Mouse (Mus musculus) heart, embryonic 16.5 days (tissue): ENCODE measurements around the gene Eif4g3. TPM values are rescaled to one million over a fixed set of nuclear protein-coding genes. Genes with fewer than 3 reads are reported as not detected.
"Not testable (repeated sequence)": the region's sequence is repeated elsewhere in the genome, so short reads cannot be mapped to it uniquely, and the experiment has no call there.

Experiments
- ATAC-seq: fragments of 200-750 bp; cut with Nextera tagmentation; replicated peaks from 2 replicates; pipeline ENCODE4 v1.8.0; 2017; ENCODE audit warnings: moderate number of reproducible peaks; ENCODE audit not compliant: insufficient read depth, low FRiP score; ENCODE audit errors: extremely low read depth
- H3K27ac ChIP-seq: fragments of 300-500 bp; sonication (generic); 2 replicates; pipeline ENCODE4 v1.5.1; 2014; ENCODE audit warnings: mild to moderate bottlenecking, low read length, control low read depth, moderate library complexity
- H3K27me3 ChIP-seq: fragments of 300-500 bp; sonication (generic); 2 replicates; pipeline ENCODE4 v1.6.1; 2014; ENCODE audit warnings: low read length, mixed read lengths; ENCODE audit not compliant: control insufficient read depth, insufficient read depth
- H3K36me3 ChIP-seq: fragments of 300-500 bp; sonication (generic); 2 replicates; pipeline ENCODE4 v1.6.1; 2014; ENCODE audit not compliant: control insufficient read depth, insufficient read depth
- H3K4me1 ChIP-seq: fragments of 300-500 bp; sonication (generic); 2 replicates; pipeline ENCODE4 v1.6.1; 2014; ENCODE audit warnings: low read length, mixed read lengths; ENCODE audit not compliant: control insufficient read depth, insufficient read depth
- H3K4me2 ChIP-seq: fragments of 300-500 bp; sonication (generic); 2 replicates; pipeline ENCODE4 v1.6.1; 2014; ENCODE audit warnings: low read depth, mild to moderate bottlenecking, control low read depth, low read length
- H3K4me3 ChIP-seq: fragments of 300-500 bp; sonication (generic); 2 replicates; pipeline ENCODE4 v1.5.1; 2014; ENCODE audit warnings: mild to moderate bottlenecking, control low read depth, low read length
- H3K9ac ChIP-seq: fragments of 300-500 bp; sonication (generic); 2 replicates; pipeline ENCODE4 v1.6.1; 2014; ENCODE audit warnings: low read length, control low read depth
- H3K9me3 ChIP-seq: fragments of 300-500 bp; sonication (generic); replicated peaks from 2 replicates; pipeline ENCODE4 v1.6.1; 2016; ENCODE audit warnings: low read length; ENCODE audit not compliant: control insufficient read depth
- WGBS: fragments of 180-500 bp; shearing (Covaris S2); extraction: QIAGEN DNeasy Blood & Tissue Kit; methylation state at CpG from one replicate; pipeline ENCODE4 v1.1.7; 2014; 5-methylcytosine and 5-hydroxymethylcytosine counted together
- polyA plus RNA-seq: library from polyadenylated mRNA; unstranded; fragments of >200 nt; fragmentation: Nextera tagmentation; extraction: Ambion mirVana; gene quantifications from 2 replicates; pipeline ENCODE4 v1.2.1, GENCODE M21; 2015

Eif4g3 gene
- polyA plus RNA-seq, 1 experiment from 2014 or later, result 18.9 TPM

GRCm38 (mm10) chr4:137960757-137961156 lies 32.1 kb upstream of the Eif4g3 start:
- Histone ChIP-seq H3K27me3 (no peaks in the 10 kb centered on the region), H3K27ac (no peak overlapping the region), H3K4me3 (no peak overlapping the region), H3K9me3 (no peaks in the 10 kb centered on the region), H3K9ac (no peak overlapping the region), H3K4me2 (no peak overlapping the region), H3K4me1 (0 out of 2 replicates have a peak, but pooled peaks cover 6% of the 10 kb centered on the region), H3K36me3 (peaks cover 37% of the 10 kb centered on the region)
- ATAC-seq, result 0 out of 2 replicates have a peak, but pooled peaks have one; percentile 13
- 39% methylated on average over 11 of the region's 11 CpGs for WGBS

GRCm38 (mm10) chr4:137962643-137963350 lies 30.0 kb upstream of the Eif4g3 start:
- ATAC-seq, result no peak
- Histone ChIP-seq H3K4me2 (no peak overlapping the region), H3K27me3 (no peaks in the 10 kb centered on the region), H3K9ac (no peak overlapping the region), H3K4me3 (no peak overlapping the region), H3K9me3 (no peaks in the 10 kb centered on the region), H3K36me3 (peaks cover 37% of the 10 kb centered on the region), H3K27ac (no peak overlapping the region), H3K4me1 (0 out of 2 replicates have a peak, but pooled peaks cover 6% of the 10 kb centered on the region)
- WGBS, result 90% methylated on average over 20 of the region's 20 CpGs

- Histone ChIP-seq H3K4me3 (no peak overlapping the region), H3K36me3 (peaks cover 33% of the 10 kb centered on the region), H3K27ac (no peak overlapping the region), H3K9ac (no peak overlapping the region), H3K9me3 (no peaks in the 10 kb centered on the region), H3K4me1 (0 out of 2 replicates have a peak, but pooled peaks cover 6% of the 10 kb centered on the region), H3K27me3 (no peaks in the 10 kb centered on the region), H3K4me2 (no peak overlapping the region)
- 89% methylated on average over 6 of the region's 6 CpGs for WGBS
- no peak for ATAC-seq
These were observed 29.4 kb upstream of the Eif4g3 start for GRCm38 (mm10) chr4:137963431-137963830.

- no peaks in the 10 kb centered on the region for H3K27me3 ChIP-seq
- H3K4me1 ChIP-seq, result 0 out of 2 replicates have a peak, but pooled peaks cover 6% of the 10 kb centered on the region
- H3K36me3 ChIP-seq, result peaks cover 29% of the 10 kb centered on the region
- ATAC-seq, result peak; percentile 28; the same call in 1 of the 2 replicates
- WGBS, result 74% methylated on average over 9 of the region's 9 CpGs
- no peak overlapping the region for H3K27ac ChIP-seq
- no peaks in the 10 kb centered on the region for H3K9me3 ChIP-seq
- no peak overlapping the region for H3K4me2 ChIP-seq
- no peak overlapping the region for H3K9ac ChIP-seq
- H3K4me3 ChIP-seq, result no peak overlapping the region
These were observed 28.8 kb upstream of the Eif4g3 start for GRCm38 (mm10) chr4:137963881-137964584.

GRCm38 (mm10) chr4:137964585-137964930 lies 28.3 kb upstream of the Eif4g3 start:
- ATAC-seq, result no peak
- Histone ChIP-seq H3K9me3 (no peaks in the 10 kb centered on the region), H3K4me3 (no peak overlapping the region), H3K27ac (no peak overlapping the region), H3K9ac (no peak overlapping the region), H3K4me2 (no peak overlapping the region), H3K36me3 (peaks cover 24% of the 10 kb centered on the region), H3K4me1 (0 out of 2 replicates have a peak, but pooled peaks cover 6% of the 10 kb centered on the region), H3K27me3 (no peaks in the 10 kb centered on the region)
- 96% methylated on average over 11 of the region's 11 CpGs for WGBS

- Histone ChIP-seq H3K9ac (no peak overlapping the region), H3K4me1 (no peaks in the 10 kb centered on the region), H3K36me3 (peaks cover 4% of the 10 kb centered on the region; the same call in 1 of the 2 replicates), H3K27me3 (no peaks in the 10 kb centered on the region), H3K4me2 (no peak overlapping the region), H3K27ac (no peak overlapping the region), H3K4me3 (no peak overlapping the region), H3K9me3 (no peaks in the 10 kb centered on the region)
- ATAC-seq, result peak; percentile 46; the same call in 1 of the 2 replicates
- 8% methylated on average over 9 of the region's 9 CpGs for WGBS
These were observed 24.6 kb upstream of the Eif4g3 start for GRCm38 (mm10) chr4:137968203-137968602.

- not testable (repeated sequence) for H3K27me3 ChIP-seq, H3K4me3 ChIP-seq, H3K27ac ChIP-seq, H3K4me1 ChIP-seq, H3K9ac ChIP-seq, H3K4me2 ChIP-seq, H3K9me3 ChIP-seq, H3K36me3 ChIP-seq
- WGBS, result no CpG with 5 or more reads among the region's 11 CpGs
- peak; percentile 70 for ATAC-seq
These were observed 22.1 kb upstream of the Eif4g3 start for GRCm38 (mm10) chr4:137970623-137971199.

- H3K9ac ChIP-seq, H3K4me3 ChIP-seq, H3K9me3 ChIP-seq, H3K4me1 ChIP-seq, H3K36me3 ChIP-seq, H3K27me3 ChIP-seq, H3K27ac ChIP-seq, H3K4me2 ChIP-seq: not testable (repeated sequence)
- WGBS, result no CpG with 5 or more reads among the region's 11 CpGs
- ATAC-seq, result peak; percentile 52
These were observed 17.9 kb upstream of the Eif4g3 start for GRCm38 (mm10) chr4:137974856-137975432.
